In genomic region chr12:4843741-4844140, GRCm38 (mm10) we compare ENCODE assay signal across 8 mouse cellular contexts. TPM values are rescaled to one million over a fixed set of nuclear protein-coding genes. Genes with fewer than 3 reads are reported as not detected.
DNase-seq lines count a peak whose midpoint lies in the region; ATAC-seq and TF ChIP-seq lines count a peak whose summit lies in the region.

No protein-coding gene starts in this region.

- no peak for TF ChIP-seq POLR2A in olfactory bulb, adult 2 months (IDR thresholded peaks at IDR 0.05; ENCODE audit: insufficient read depth, low read depth, low read length)

- peaks cover 8% of the 10 kb centered on the region; the same call in 1 of the 2 replicates for H3K27me3 ChIP-seq in forebrain, embryonic 16.5 days (replicated peaks; ENCODE audit: control insufficient read depth, insufficient read depth, low read length)
- no peaks in the 10 kb centered on the region for H3K27me3 ChIP-seq in intestine, postnatal 0 days (replicated peaks; ENCODE audit: control insufficient read depth, insufficient read depth, low read length)
- no peaks in the 10 kb centered on the region for H3K27me3 ChIP-seq in lung, embryonic 16.5 days (ENCODE audit: control insufficient read depth, insufficient read depth, low read depth, low read length)

- H3K4me2 ChIP-seq in forebrain, embryonic 16.5 days (ENCODE audit: low read length): peak overlapping the region; percentile 75
- peak overlapping the region; percentile 75 for H3K4me2 ChIP-seq in intestine, postnatal 0 days (replicated peaks; ENCODE audit: low read depth)
- peak overlapping the region; percentile 76 for H3K4me2 ChIP-seq in lung, embryonic 16.5 days (ENCODE audit: low read depth, low read length)

- H3K27ac ChIP-seq in forebrain, embryonic 16.5 days (ENCODE audit: low read length): no peak overlapping the region
- peak overlapping the region; percentile 70; the same call in 1 of the 2 replicates for H3K27ac ChIP-seq in intestine, postnatal 0 days (ENCODE audit: low read depth, low read length)
- peak overlapping the region; percentile 71; the same call in 1 of the 2 replicates for H3K27ac ChIP-seq in lung, embryonic 16.5 days (ENCODE audit: low read length)
- H3K27ac ChIP-seq in olfactory bulb, adult 2 months (ENCODE audit: insufficient read depth, low read depth, low read length): no peak overlapping the region

- H3K4me3 ChIP-seq in forebrain, embryonic 16.5 days (replicated peaks; ENCODE audit: low read length): peak overlapping the region; percentile 69
- H3K4me3 ChIP-seq in intestine, postnatal 0 days (ENCODE audit: low read depth, low read length): peak overlapping the region; percentile 67
- H3K4me3 ChIP-seq in lung, embryonic 16.5 days (ENCODE audit: low read length): peak overlapping the region; percentile 83
- H3K4me3 ChIP-seq in olfactory bulb, adult 2 months (ENCODE audit: insufficient read depth, low read depth, low read length): peak overlapping the region; percentile 95

- peaks cover 15% of the 10 kb centered on the region for H3K4me1 ChIP-seq in forebrain, embryonic 16.5 days (replicated peaks; ENCODE audit: control insufficient read depth, insufficient read depth, low read length)
- no peaks in the 10 kb centered on the region for H3K4me1 ChIP-seq in intestine, postnatal 0 days (replicated peaks; ENCODE audit: control insufficient read depth, insufficient read depth, low read length)
- peaks cover 24% of the 10 kb centered on the region for H3K4me1 ChIP-seq in lung, embryonic 16.5 days (replicated peaks; ENCODE audit: control insufficient read depth, insufficient read depth, low read length)
- H3K4me1 ChIP-seq in olfactory bulb, adult 2 months (ENCODE audit: control insufficient read depth, insufficient read depth, low read length): peaks cover 7% of the 10 kb centered on the region

- ATAC-seq in forebrain, embryonic 16.5 days: peak; percentile 45
- ATAC-seq in intestine, postnatal 0 days: peak; percentile 48
- ATAC-seq in lung, embryonic 16.5 days (ENCODE audit: low read depth): peak; percentile 68

- 0% methylated on average over 12 of the region's 12 CpGs for whole genome bisulfite sequencing in forebrain, embryonic 16.5 days
- WGBS in intestine, postnatal 0 days: under 1% methylated on average over 12 of the region's 12 CpGs
- WGBS in lung, embryonic 16.5 days: 0% methylated on average over 12 of the region's 12 CpGs
- whole genome bisulfite sequencing in olfactory bulb, adult 2 months: under 1% methylated on average over 12 of the region's 12 CpGs

- no peaks in the 10 kb centered on the region for H3K9me3 ChIP-seq in forebrain, embryonic 16.5 days (ENCODE audit: control insufficient read depth, low read length)
- no peaks in the 10 kb centered on the region for H3K9me3 ChIP-seq in intestine, postnatal 0 days (ENCODE audit: control insufficient read depth)
- no peaks in the 10 kb centered on the region for H3K9me3 ChIP-seq in lung, embryonic 16.5 days (ENCODE audit: control insufficient read depth, low read length)

- peak; percentile 20 to 27 for DNase-seq in layer of hippocampus, postnatal 14 days (ENCODE audit: low spot score in 2 of 2)
- no peak for DNase-seq in layer of hippocampus, adult 8-10 months (ENCODE audit: low spot score in 2 of 2)
- DNase-seq in brain, adult 2 months (ENCODE audit: low read depth, low spot score): peak; percentile 51
- DNase-seq in right cerebral cortex, postnatal 36 days (ENCODE audit: low spot score in 2 of 2): no peak

- H3K9ac ChIP-seq in forebrain, embryonic 16.5 days (replicated peaks; ENCODE audit: low read depth, low read length): peak overlapping the region; percentile 58
- H3K9ac ChIP-seq in intestine, postnatal 0 days (ENCODE audit: low read depth, low read length): peak overlapping the region; percentile 37; the same call in 1 of the 2 replicates
- peak overlapping the region; percentile 79 for H3K9ac ChIP-seq in lung, embryonic 16.5 days (ENCODE audit: low read length)

- H3K36me3 ChIP-seq in forebrain, embryonic 16.5 days (ENCODE audit: control insufficient read depth, insufficient read depth): no peaks in the 10 kb centered on the region
- no peaks in the 10 kb centered on the region for H3K36me3 ChIP-seq in intestine, postnatal 0 days (ENCODE audit: control insufficient read depth, insufficient read depth)
- no peaks in the 10 kb centered on the region for H3K36me3 ChIP-seq in lung, embryonic 16.5 days (ENCODE audit: control insufficient read depth, insufficient read depth, low read length)

- TF ChIP-seq CTCF in intestine, postnatal 0 days (IDR thresholded peaks at IDR 0.05; ENCODE audit: low read depth): no peak
- no peak for TF ChIP-seq CTCF in olfactory bulb, adult 2 months (IDR thresholded peaks at IDR 0.05; ENCODE audit: insufficient read depth, low read depth, low read length)

RNA-seq across cellular contexts. Expression of gene Wdcp, which starts 0.6 kb away (rescaled TPM):
- 10 to 100 TPM; 11.9 to 12.0 TPM for total RNA-seq in layer of hippocampus, postnatal 14 days (2021)
- 10 to 100 TPM; 11.3 to 14.9 (median 13.7) TPM for total RNA-seq in layer of hippocampus, adult 8-10 months (2022)
- polyA plus RNA-seq in forebrain, embryonic 16.5 days (2015; fragmentation: Nextera tagmentation; extraction: Ambion mirVana): 13.3 and 13.5 TPM in 2 replicates
- polyA plus RNA-seq in intestine, postnatal 0 days (2015; fragmentation: Nextera tagmentation; extraction: Ambion mirVana): 7.3 and 8.7 TPM in 2 replicates
- 15.5 and 16.1 TPM in 2 replicates for polyA plus RNA-seq in lung, embryonic 16.5 days (2015; fragmentation: Nextera tagmentation; extraction: Ambion mirVana)
- polyA plus RNA-seq in olfactory bulb, adult 2 months (2012; ENCODE audit: insufficient read depth, insufficient read length, low replicate concordance, missing spikeins): not detected in 2 replicates

RNA-seq across cellular contexts. Expression of gene Fkbp1b, which starts 2.4 kb away (rescaled TPM):
- 100 to 1,000 TPM; 106 to 107 TPM for total RNA-seq in layer of hippocampus, postnatal 14 days (2021)
- 10 to 100 TPM; 34.3 to 50.6 (median 43.9) TPM for total RNA-seq in layer of hippocampus, adult 8-10 months (2022)
- 23.7 and 25.5 TPM in 2 replicates for polyA plus RNA-seq in forebrain, embryonic 16.5 days (2015; fragmentation: Nextera tagmentation; extraction: Ambion mirVana)
- 16.2 and 20.6 TPM in 2 replicates for polyA plus RNA-seq in intestine, postnatal 0 days (2015; fragmentation: Nextera tagmentation; extraction: Ambion mirVana)
- polyA plus RNA-seq in lung, embryonic 16.5 days (2015; fragmentation: Nextera tagmentation; extraction: Ambion mirVana): 8.8 and 9.3 TPM in 2 replicates
- polyA plus RNA-seq in olfactory bulb, adult 2 months (2012; ENCODE audit: insufficient read depth, insufficient read length, low replicate concordance, missing spikeins): not detected in 2 replicates

RNA-seq across cellular contexts. Expression of gene Sf3b6, which starts 26.4 kb away (rescaled TPM):
- total RNA-seq in layer of hippocampus, postnatal 14 days (2021): 10 to 100 TPM; 79.2 to 84.6 TPM
- 10 to 100 TPM; 87.5 to 98.6 (median 93.4) TPM for total RNA-seq in layer of hippocampus, adult 8-10 months (2022)
- polyA plus RNA-seq in forebrain, embryonic 16.5 days (2015; fragmentation: Nextera tagmentation; extraction: Ambion mirVana): 233 and 243 TPM in 2 replicates
- polyA plus RNA-seq in intestine, postnatal 0 days (2015; fragmentation: Nextera tagmentation; extraction: Ambion mirVana): 367 and 375 TPM in 2 replicates
- 161 and 180 TPM in 2 replicates for polyA plus RNA-seq in lung, embryonic 16.5 days (2015; fragmentation: Nextera tagmentation; extraction: Ambion mirVana)
- polyA plus RNA-seq in olfactory bulb, adult 2 months (2012; ENCODE audit: insufficient read depth, insufficient read length, low replicate concordance, missing spikeins): not detected in 2 replicates

RNA-seq across cellular contexts. Expression of gene Mfsd2b, which starts 30.4 kb away (rescaled TPM):
- under 1 TPM; 0.41 to 0.52 TPM for total RNA-seq in layer of hippocampus, postnatal 14 days (2021)
- 1 to 10 TPM in 1 of 4 experiments, under 1 TPM in 3; 0.74 to 2.0 (median 0.79) TPM for total RNA-seq in layer of hippocampus, adult 8-10 months (2022)
- 0.82 and 1.3 TPM in 2 replicates for polyA plus RNA-seq in forebrain, embryonic 16.5 days (2015; fragmentation: Nextera tagmentation; extraction: Ambion mirVana)
- 0.55 and 0.61 TPM in 2 replicates for polyA plus RNA-seq in intestine, postnatal 0 days (2015; fragmentation: Nextera tagmentation; extraction: Ambion mirVana)
- polyA plus RNA-seq in lung, embryonic 16.5 days (2015; fragmentation: Nextera tagmentation; extraction: Ambion mirVana): 1.8 and 2.3 TPM in 2 replicates
- polyA plus RNA-seq in olfactory bulb, adult 2 months (2012; ENCODE audit: insufficient read depth, insufficient read length, low replicate concordance, missing spikeins): not detected in 2 replicates

Comparison
In these comparisons a context has a peak if more than half of its experiments do, and no peak if none do; other contexts are left out.
1. DNase-seq: peak in layer of hippocampus, postnatal 14 days (2 of 2) and brain, adult 2 months (single experiment); none in layer of hippocampus, adult 8-10 months (0 of 2) and right cerebral cortex, postnatal 36 days (0 of 2).
2. H3K27ac ChIP-seq: peak in intestine, postnatal 0 days (single experiment) and lung, embryonic 16.5 days (single experiment); none in forebrain, embryonic 16.5 days (single experiment) and olfactory bulb, adult 2 months (single experiment).
3. Peak in every context shown above with its lines, with median percentiles within 50 percentile points of each other: ATAC-seq, H3K4me2 ChIP-seq, H3K4me3 ChIP-seq and H3K9ac ChIP-seq.